Mouse (Mus musculus) liver, postnatal 0 days (tissue): ENCODE results near the gene Cflar.

Experiments
- CTCF ChIP-seq: sonication (generic); IDR thresholded peaks from 2 replicates; pipeline ENCODE4 v1.5.1; 2016; ENCODE audit warnings: antibody characterized with exemption, low read depth
- EP300 ChIP-seq: IDR thresholded peaks from 2 replicates; pipeline ENCODE4 v1.6.1; 2016; ENCODE audit warnings: antibody characterized with exemption, low read depth, mild to moderate bottlenecking

GRCm38 (mm10) chr1:58742571-58743021 is 31.3 kb downstream of the Cflar start:
- no peak for TF ChIP-seq CTCF
- TF ChIP-seq EP300: 0 out of 2 replicates have a peak, but pooled peaks have one; percentile 12
